Mouse (Mus musculus): ENCODE data around the gene Pitpnm2. TPM values are rescaled to one million over a fixed set of nuclear protein-coding genes. Genes with fewer than 3 reads are reported as not detected.
A peak's percentile ranks its signal among the peaks of the same experiment; 100 is the strongest.

Gene Pitpnm2
- polyA plus RNA-seq, 1 experiment from 2014 or later = 9.2 TPM

GRCm38 (mm10) chr5:124095596-124096232 lies 153.8 kb downstream of the Pitpnm2 start, which contains the start of gene Abcb9:
TSS of gene Abcb9 (minus strand) at chr5:124095798.
- no peaks in the 10 kb centered on the region for H3K36me3 ChIP-seq (ENCODE audit: insufficient read depth, low read length)
- H3K9me3 ChIP-seq (ENCODE audit: low read length) = no peaks in the 10 kb centered on the region
- H3K27me3 ChIP-seq (replicated peaks; ENCODE audit: insufficient read depth, low read length) = no peaks in the 10 kb centered on the region
- H3K4me1 ChIP-seq (ENCODE audit: insufficient read depth, low read depth, low read length) = 0 out of 2 replicates have a peak, but pooled peaks cover 3% of the 10 kb centered on the region
- 2% methylated on average over 42 of the region's 42 CpGs for WGBS
- peak; percentile 90 for ATAC-seq
- no peak within 1 kb of the TSS for H3K27ac ChIP-seq (ENCODE audit: low read length)
- H3K9ac ChIP-seq (replicated peaks; ENCODE audit: low read depth) = no peak within 1 kb of the TSS
- TF ChIP-seq EP300 (IDR thresholded peaks at IDR 0.05) (no peak), CTCF (IDR thresholded peaks at IDR 0.05) (no peak)
- H3K4me3 ChIP-seq (ENCODE audit: low read depth, low read length) = peak within 1 kb of the TSS; percentile 40
- peak within 1 kb of the TSS; percentile 68 for H3K4me2 ChIP-seq (replicated peaks; ENCODE audit: low read depth, low read length)
- DNase-seq (ENCODE audit: low spot score) = peak; percentile 94

- no peaks in the 10 kb centered on the region for H3K27me3 ChIP-seq (replicated peaks; ENCODE audit: insufficient read depth, low read length)
- H3K9me3 ChIP-seq (ENCODE audit: low read length) = no peaks in the 10 kb centered on the region
- 14% methylated on average over 19 of the region's 19 CpGs for WGBS
- H3K4me1 ChIP-seq (ENCODE audit: insufficient read depth, low read depth, low read length) = 0 out of 2 replicates have a peak, but pooled peaks cover 3% of the 10 kb centered on the region
- DNase-seq (ENCODE audit: low spot score) (no peak), ATAC-seq (peak; percentile 29)
- no peak overlapping the region for H3K9ac ChIP-seq (replicated peaks; ENCODE audit: low read depth)
- H3K27ac ChIP-seq (ENCODE audit: low read length) = no peak overlapping the region
- TF ChIP-seq CTCF (IDR thresholded peaks at IDR 0.05) (peak; percentile 17; the same call in 1 of the 2 replicates), EP300 (IDR thresholded peaks at IDR 0.05) (no peak)
- H3K36me3 ChIP-seq (ENCODE audit: insufficient read depth, low read length) = no peaks in the 10 kb centered on the region
- peak overlapping the region; percentile 68 for H3K4me2 ChIP-seq (replicated peaks; ENCODE audit: low read depth, low read length)
- peak overlapping the region; percentile 40 for H3K4me3 ChIP-seq (ENCODE audit: low read depth, low read length)
These were observed 154.4 kb downstream of the Pitpnm2 start for GRCm38 (mm10) chr5:124095077-124095581.

GRCm38 (mm10) chr5:124093852-124094604 lies 155.5 kb downstream of the Pitpnm2 start:
- ATAC-seq = no peak
- H3K36me3 ChIP-seq (ENCODE audit: insufficient read depth, low read length) = no peaks in the 10 kb centered on the region
- H3K27me3 ChIP-seq (replicated peaks; ENCODE audit: insufficient read depth, low read length) = no peaks in the 10 kb centered on the region
- TF ChIP-seq EP300 (IDR thresholded peaks at IDR 0.05) (no peak), CTCF (IDR thresholded peaks at IDR 0.05) (no peak)
- H3K9me3 ChIP-seq (ENCODE audit: low read length) = no peaks in the 10 kb centered on the region
- no peak overlapping the region for H3K4me3 ChIP-seq (ENCODE audit: low read depth, low read length)
- 0 out of 2 replicates have a peak, but pooled peaks cover 3% of the 10 kb centered on the region for H3K4me1 ChIP-seq (ENCODE audit: insufficient read depth, low read depth, low read length)
- WGBS = 83% methylated on average over 12 of the region's 12 CpGs
- no peak overlapping the region for H3K4me2 ChIP-seq (replicated peaks; ENCODE audit: low read depth, low read length)
- H3K9ac ChIP-seq (replicated peaks; ENCODE audit: low read depth) = no peak overlapping the region
- no peak overlapping the region for H3K27ac ChIP-seq (ENCODE audit: low read length)
- no peak for DNase-seq (ENCODE audit: low spot score)

- Histone ChIP-seq H3K9ac (replicated peaks; ENCODE audit: low read depth) (no peak overlapping the region), H3K36me3 (ENCODE audit: insufficient read depth, low read length) (no peaks in the 10 kb centered on the region), H3K4me2 (replicated peaks; ENCODE audit: low read depth, low read length) (no peak overlapping the region), H3K27ac (ENCODE audit: low read length) (no peak overlapping the region), H3K4me1 (ENCODE audit: insufficient read depth, low read depth, low read length) (0 out of 2 replicates have a peak, but pooled peaks cover 3% of the 10 kb centered on the region), H3K27me3 (replicated peaks; ENCODE audit: insufficient read depth, low read length) (no peaks in the 10 kb centered on the region), H3K4me3 (ENCODE audit: low read depth, low read length) (no peak overlapping the region), H3K9me3 (ENCODE audit: low read length) (no peaks in the 10 kb centered on the region)
- TF ChIP-seq CTCF (IDR thresholded peaks at IDR 0.05) (no peak), EP300 (IDR thresholded peaks at IDR 0.05) (no peak)
- 63% methylated on average over 11 of the region's 11 CpGs for WGBS
- DNase-seq (ENCODE audit: low spot score) = no peak
- ATAC-seq = no peak
These were observed 156.3 kb downstream of the Pitpnm2 start for GRCm38 (mm10) chr5:124093120-124093794.

- ATAC-seq (peak; percentile 21), DNase-seq (ENCODE audit: low spot score) (peak; percentile 44)
- WGBS = 29% methylated on average over 9 of the region's 9 CpGs
- H3K36me3 ChIP-seq (ENCODE audit: insufficient read depth, low read length) = no peaks in the 10 kb centered on the region
- H3K27ac ChIP-seq (ENCODE audit: low read length) = no peak overlapping the region
- H3K9me3 ChIP-seq (ENCODE audit: low read length) = no peaks in the 10 kb centered on the region
- no peak overlapping the region for H3K9ac ChIP-seq (replicated peaks; ENCODE audit: low read depth)
- H3K27me3 ChIP-seq (replicated peaks; ENCODE audit: insufficient read depth, low read length) = no peaks in the 10 kb centered on the region
- 0 out of 2 replicates have a peak, but pooled peaks cover 3% of the 10 kb centered on the region for H3K4me1 ChIP-seq (ENCODE audit: insufficient read depth, low read depth, low read length)
- H3K4me3 ChIP-seq (ENCODE audit: low read depth, low read length) = no peak overlapping the region
- TF ChIP-seq EP300 (IDR thresholded peaks at IDR 0.05) = no peak
- TF ChIP-seq CTCF (IDR thresholded peaks at IDR 0.05) = no peak
- H3K4me2 ChIP-seq (replicated peaks; ENCODE audit: low read depth, low read length) = no peak overlapping the region
These were observed 157.6 kb downstream of the Pitpnm2 start for GRCm38 (mm10) chr5:124091951-124092406.

GRCm38 (mm10) chr5:124089868-124090267 lies 159.7 kb downstream of the Pitpnm2 start:
- ATAC-seq = no peak
- H3K27ac ChIP-seq (ENCODE audit: low read length) = no peak overlapping the region
- DNase-seq (ENCODE audit: low spot score) = no peak
- no peak overlapping the region for H3K4me2 ChIP-seq (replicated peaks; ENCODE audit: low read depth, low read length)
- 0 out of 2 replicates have a peak, but pooled peaks cover 3% of the 10 kb centered on the region for H3K4me1 ChIP-seq (ENCODE audit: insufficient read depth, low read depth, low read length)
- TF ChIP-seq CTCF (IDR thresholded peaks at IDR 0.05) = no peak
- no peak for TF ChIP-seq EP300 (IDR thresholded peaks at IDR 0.05)
- H3K4me3 ChIP-seq (ENCODE audit: low read depth, low read length) = no peak overlapping the region
- no peaks in the 10 kb centered on the region for H3K36me3 ChIP-seq (ENCODE audit: insufficient read depth, low read length)
- no peaks in the 10 kb centered on the region for H3K27me3 ChIP-seq (replicated peaks; ENCODE audit: insufficient read depth, low read length)
- H3K9me3 ChIP-seq (ENCODE audit: low read length) = no peaks in the 10 kb centered on the region
- 79% methylated on average over 23 of the region's 23 CpGs for WGBS
- H3K9ac ChIP-seq (replicated peaks; ENCODE audit: low read depth) = no peak overlapping the region

Measured in lung, postnatal 0 days (tissue).